Mouse (Mus musculus): ENCODE results near the gene Olfr1355. TPM values are rescaled to one million over a fixed set of nuclear protein-coding genes. Genes with fewer than 3 reads are reported as not detected.
"Not testable (repeated sequence)": the region's sequence is repeated elsewhere in the genome, so short reads cannot be mapped to it uniquely, and the experiment has no call there.

The Olfr1355 gene
- not detected in 2 replicates for polyA plus RNA-seq (2016; fragmentation: Nextera tagmentation; extraction: Ambion mirVana)

GRCm38 (mm10) chr10:78875240-78875639 is at the start of gene Olfr1355:
Gene Olfr1355 (plus strand): TSS chr10:78875540.
- Histone ChIP-seq H3K27ac (no peak within 1 kb of the TSS), H3K9ac (no peak within 1 kb of the TSS), H3K4me2 (no peak within 1 kb of the TSS), H3K9me3 (no peaks in the 10 kb centered on the region), H3K4me1 (no peaks in the 10 kb centered on the region), H3K27me3 (no peaks in the 10 kb centered on the region), H3K4me3 (replicated peaks) (no peak within 1 kb of the TSS), H3K36me3 (replicated peaks) (no peaks in the 10 kb centered on the region)
- WGBS = 69% methylated on average over 2 of the region's 2 CpGs
- ATAC-seq (ENCODE audit: low FRiP score) = no peak

- not testable (repeated sequence) for H3K4me2 ChIP-seq; H3K4me3 ChIP-seq (replicated peaks); H3K9me3 ChIP-seq; H3K4me1 ChIP-seq; ATAC-seq (ENCODE audit: low FRiP score); H3K9ac ChIP-seq; H3K27ac ChIP-seq; H3K36me3 ChIP-seq (replicated peaks); H3K27me3 ChIP-seq
- 92% methylated on average over 12 of the region's 12 CpGs for WGBS
Measured at GRCm38 (mm10) chr10:78840456-78840855, 34.9 kb upstream of the Olfr1355 start.

- ATAC-seq (ENCODE audit: low FRiP score) = no peak
- 75% methylated on average over 2 of the region's 2 CpGs for WGBS
- no peaks in the 10 kb centered on the region for H3K9me3 ChIP-seq
- H3K36me3 ChIP-seq (replicated peaks) = no peaks in the 10 kb centered on the region
- no peak within 1 kb of the TSS for H3K27ac ChIP-seq
- H3K4me1 ChIP-seq = no peaks in the 10 kb centered on the region
- H3K4me2 ChIP-seq = no peak within 1 kb of the TSS
- no peak within 1 kb of the TSS for H3K4me3 ChIP-seq (replicated peaks)
- H3K9ac ChIP-seq = no peak within 1 kb of the TSS
- H3K27me3 ChIP-seq = no peaks in the 10 kb centered on the region
Measured at GRCm38 (mm10) chr10:78852066-78852465, 23.3 kb upstream of the Olfr1355 start, which contains the start of gene Olfr1356. Gene Olfr1356 (minus strand): TSS chr10:78852166.

DNA sequence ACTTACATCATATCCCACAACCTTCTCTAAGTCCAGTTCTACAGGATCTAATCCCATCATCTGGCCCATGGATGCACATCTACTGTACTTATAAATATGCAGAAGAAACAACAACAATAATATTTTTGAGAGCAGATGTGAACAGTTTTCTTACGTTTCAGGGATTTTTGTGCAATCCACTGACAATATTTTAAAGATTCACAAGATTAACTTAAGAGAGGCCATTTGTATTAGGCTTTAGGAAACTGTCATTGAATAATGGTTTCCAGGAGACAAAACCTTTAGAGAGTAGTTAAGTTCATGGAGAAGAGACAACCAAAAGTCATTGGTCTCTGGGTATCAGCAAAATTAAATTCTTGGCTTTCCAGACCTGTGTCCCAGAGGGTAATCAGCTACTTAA is 37.5 kb downstream of the Olfr1355 start, which contains the start of gene Olfr1354:
TSS of gene Olfr1354 (plus strand) at position 301 of the 400 bp plus-strand sequence.
- not testable (repeated sequence) for H3K36me3 ChIP-seq (replicated peaks); ATAC-seq (ENCODE audit: low FRiP score); H3K4me1 ChIP-seq; H3K27ac ChIP-seq; H3K9me3 ChIP-seq; H3K9ac ChIP-seq; H3K27me3 ChIP-seq; H3K4me2 ChIP-seq; H3K4me3 ChIP-seq (replicated peaks)
- 89% methylated on average over 1 of the region's 1 CpGs for WGBS

Other genes starting within 250 kb of the Olfr1355 start
- gene Casp14, start 157.2 kb upstream of the Olfr1355 start, polyA plus RNA-seq (2016; fragmentation: Nextera tagmentation; extraction: Ambion mirVana) = not detected in 2 replicates
- 0.13 and 0.44 TPM in 2 replicates for gene Ccdc105, start 122.5 kb upstream of the Olfr1355 start, polyA plus RNA-seq (2016; fragmentation: Nextera tagmentation; extraction: Ambion mirVana)
- 1.7 and 1.8 TPM in 2 replicates for gene Slc1a6, start 95.0 kb upstream of the Olfr1355 start, polyA plus RNA-seq (2016; fragmentation: Nextera tagmentation; extraction: Ambion mirVana)
- gene Olfr1356, start 23.4 kb upstream of the Olfr1355 start, polyA plus RNA-seq (2016; fragmentation: Nextera tagmentation; extraction: Ambion mirVana) = not detected in 2 replicates
- gene Olfr1354, start 37.6 kb downstream of the Olfr1355 start, polyA plus RNA-seq (2016; fragmentation: Nextera tagmentation; extraction: Ambion mirVana) = 0.12 TPM in 1 of 2 replicates, not detected in the other
- not detected in 2 replicates for gene Olfr8, start 75.1 kb downstream of the Olfr1355 start, polyA plus RNA-seq (2016; fragmentation: Nextera tagmentation; extraction: Ambion mirVana)
- not detected in 2 replicates for gene Olfr1353, start 87.8 kb downstream of the Olfr1355 start, polyA plus RNA-seq (2016; fragmentation: Nextera tagmentation; extraction: Ambion mirVana)
- not detected in 2 replicates for gene Olfr1352, start 105.5 kb downstream of the Olfr1355 start, polyA plus RNA-seq (2016; fragmentation: Nextera tagmentation; extraction: Ambion mirVana)
- not detected in 2 replicates for gene Olfr1351, start 136.9 kb downstream of the Olfr1355 start, polyA plus RNA-seq (2016; fragmentation: Nextera tagmentation; extraction: Ambion mirVana)
- gene Olfr57, start 153.2 kb downstream of the Olfr1355 start, polyA plus RNA-seq (2016; fragmentation: Nextera tagmentation; extraction: Ambion mirVana) = 0.12 and 0.23 TPM in 2 replicates
- gene 2610008E11Rik, start 222.1 kb downstream of the Olfr1355 start, polyA plus RNA-seq (2016; fragmentation: Nextera tagmentation; extraction: Ambion mirVana) = 45.7 and 47.7 TPM in 2 replicates